Mouse (Mus musculus) heart, embryonic 15.5 days (tissue): Measurements from ENCODE around the gene Rel. TPM values are rescaled to one million over a fixed set of nuclear protein-coding genes. Genes with fewer than 3 reads are reported as not detected.
"Not testable (repeated sequence)": the region's sequence is repeated elsewhere in the genome, so short reads cannot be mapped to it uniquely, and the experiment has no call there.

Source experiments
- ATAC-seq: fragments of 200-750 bp; cut with Nextera tagmentation; replicated peaks from 2 replicates; pipeline ENCODE4 v1.8.0; 2017; ENCODE audit warnings: low read depth, moderate TSS enrichment; ENCODE audit not compliant: insufficient number of reproducible peaks, insufficient read depth, low FRiP score
- H3K27ac ChIP-seq: fragments of 300-500 bp; sonication (generic); 2 replicates; pipeline ENCODE4 v1.5.1; 2015; ENCODE audit warnings: mild to moderate bottlenecking, inconsistent platforms
- H3K27me3 ChIP-seq: fragments of 300-500 bp; sonication (generic); 2 replicates; pipeline ENCODE4 v1.6.1; 2015; ENCODE audit warnings: inconsistent platforms
- H3K36me3 ChIP-seq: fragments of 300-500 bp; sonication (generic); 2 replicates; pipeline ENCODE4 v1.6.1; 2015; ENCODE audit warnings: mild to moderate bottlenecking, inconsistent platforms
- H3K4me1 ChIP-seq: fragments of 300-500 bp; sonication (generic); replicated peaks from 2 replicates; pipeline ENCODE4 v1.6.1; 2015; ENCODE audit warnings: inconsistent platforms
- H3K4me2 ChIP-seq: fragments of 300-500 bp; sonication (generic); 2 replicates; pipeline ENCODE4 v1.6.1; 2015; ENCODE audit warnings: inconsistent platforms, mild to moderate bottlenecking, moderate library complexity
- H3K4me3 ChIP-seq: fragments of 300-500 bp; sonication (generic); 2 replicates; pipeline ENCODE4 v1.5.1; 2015; ENCODE audit warnings: mild to moderate bottlenecking, inconsistent platforms
- H3K9ac ChIP-seq: fragments of 300-500 bp; sonication (generic); 2 replicates; pipeline ENCODE4 v1.6.1; 2015; ENCODE audit warnings: mild to moderate bottlenecking, inconsistent platforms
- H3K9me3 ChIP-seq: fragments of 300-500 bp; sonication (generic); replicated peaks from 2 replicates; pipeline ENCODE4 v1.6.1; 2016; ENCODE audit warnings: inconsistent platforms
- WGBS: fragments of 180-500 bp; shearing (Covaris S2); methylation state at CpG from one replicate; pipeline ENCODE4 v1.1.7; 2015; ENCODE audit warnings: mixed read lengths; 5-methylcytosine and 5-hydroxymethylcytosine counted together
- polyA plus RNA-seq: library from polyadenylated mRNA; unstranded; fragments of >200 nt; fragmentation: Nextera tagmentation; extraction: Ambion mirVana; gene quantifications from 2 replicates; pipeline ENCODE4 v1.2.1, GENCODE M21; 2015

Gene Rel
- polyA plus RNA-seq, result 1.3 and 1.4 TPM in 2 replicates

GRCm38 (mm10) chr11:23770760-23771506 lies at the start of gene Rel:
Rel (minus strand) TSS chr11:23770970.
- H3K4me1 ChIP-seq, result peaks cover 13% of the 10 kb centered on the region
- under 1% methylated on average over 84 of the region's 88 CpGs for WGBS
- H3K4me3 ChIP-seq, result peak within 1 kb of the TSS; percentile 80
- peak within 1 kb of the TSS; percentile 99 for H3K27ac ChIP-seq
- H3K9me3 ChIP-seq, result no peaks in the 10 kb centered on the region
- ATAC-seq, result peak; percentile 91
- no peaks in the 10 kb centered on the region for H3K36me3 ChIP-seq
- peak within 1 kb of the TSS; percentile 82 for H3K9ac ChIP-seq
- H3K4me2 ChIP-seq, result peak within 1 kb of the TSS; percentile 79
- no peaks in the 10 kb centered on the region for H3K27me3 ChIP-seq

- WGBS, result 60% methylated on average over 1 of the region's 1 CpGs
- no peak overlapping the region for H3K4me2 ChIP-seq
- no peak overlapping the region for H3K9ac ChIP-seq
- no peak overlapping the region for H3K4me3 ChIP-seq
- no peak for ATAC-seq
- H3K27me3 ChIP-seq, result no peaks in the 10 kb centered on the region
- H3K4me1 ChIP-seq, result no peaks in the 10 kb centered on the region
- H3K27ac ChIP-seq, result no peak overlapping the region
- no peaks in the 10 kb centered on the region for H3K36me3 ChIP-seq
- no peaks in the 10 kb centered on the region for H3K9me3 ChIP-seq
These were observed 48.0 kb upstream of the Rel start for GRCm38 (mm10) chr11:23818745-23819144.

- 40% methylated on average over 2 of the region's 2 CpGs for WGBS
- ATAC-seq, result no peak
- no peaks in the 10 kb centered on the region for H3K27me3 ChIP-seq
These were observed 40.0 kb upstream of the Rel start for GRCm38 (mm10) chr11:23810741-23811140.

GRCm38 (mm10) chr11:23805716-23806115 lies 34.9 kb upstream of the Rel start:
- no peak for ATAC-seq
- Histone ChIP-seq H3K4me3 (no peak overlapping the region), H3K4me2 (no peak overlapping the region), H3K27ac (no peak overlapping the region), H3K27me3 (no peaks in the 10 kb centered on the region), H3K9me3 (no peaks in the 10 kb centered on the region), H3K9ac (no peak overlapping the region), H3K4me1 (no peaks in the 10 kb centered on the region), H3K36me3 (no peaks in the 10 kb centered on the region)
- WGBS, result 56% methylated on average over 3 of the region's 3 CpGs

More at GRCm38 (mm10) chr11:23810741-23811140, 40.0 kb upstream of the Rel start:
- no peaks in the 10 kb centered on the region for H3K4me1 ChIP-seq
- H3K9me3 ChIP-seq, result no peaks in the 10 kb centered on the region
- no peaks in the 10 kb centered on the region for H3K36me3 ChIP-seq
- H3K27ac ChIP-seq, result no peak overlapping the region
- no peak overlapping the region for H3K9ac ChIP-seq
- H3K4me3 ChIP-seq, result no peak overlapping the region
- H3K4me2 ChIP-seq, result no peak overlapping the region

GRCm38 (mm10) chr11:23803136-23803535 lies 32.4 kb upstream of the Rel start:
- no peak overlapping the region for H3K27ac ChIP-seq
- no peaks in the 10 kb centered on the region for H3K9me3 ChIP-seq
- H3K4me3 ChIP-seq, result no peak overlapping the region
- no peak overlapping the region for H3K4me2 ChIP-seq
- no peaks in the 10 kb centered on the region for H3K27me3 ChIP-seq
- 77% methylated on average over 7 of the region's 7 CpGs for WGBS
- ATAC-seq, result no peak
- H3K4me1 ChIP-seq, result no peaks in the 10 kb centered on the region
- H3K9ac ChIP-seq, result no peak overlapping the region
- H3K36me3 ChIP-seq, result no peaks in the 10 kb centered on the region

GRCm38 (mm10) chr11:23802256-23802655 lies 31.5 kb upstream of the Rel start:
- ATAC-seq, result no peak
- whole genome bisulfite sequencing, result 81% methylated on average over 1 of the region's 1 CpGs
- Histone ChIP-seq H3K27me3 (no peaks in the 10 kb centered on the region), H3K27ac (no peak overlapping the region), H3K36me3 (no peaks in the 10 kb centered on the region), H3K4me2 (no peak overlapping the region), H3K4me1 (no peaks in the 10 kb centered on the region), H3K4me3 (no peak overlapping the region), H3K9me3 (no peaks in the 10 kb centered on the region), H3K9ac (no peak overlapping the region)

- no peak overlapping the region for H3K27ac ChIP-seq
- no peaks in the 10 kb centered on the region for H3K27me3 ChIP-seq
- H3K9ac ChIP-seq, result no peak overlapping the region
- WGBS, result 65% methylated on average over 7 of the region's 7 CpGs
- H3K4me2 ChIP-seq, result no peak overlapping the region
- no peaks in the 10 kb centered on the region for H3K4me1 ChIP-seq
- no peaks in the 10 kb centered on the region for H3K36me3 ChIP-seq
- ATAC-seq, result no peak
- H3K9me3 ChIP-seq, result no peaks in the 10 kb centered on the region
- H3K4me3 ChIP-seq, result no peak overlapping the region
These were observed 31.1 kb upstream of the Rel start for GRCm38 (mm10) chr11:23801851-23802250.

GRCm38 (mm10) chr11:23783677-23784076 lies 12.9 kb upstream of the Rel start:
- not testable (repeated sequence) for H3K36me3 ChIP-seq, H3K4me3 ChIP-seq, H3K27me3 ChIP-seq, H3K9ac ChIP-seq, H3K4me2 ChIP-seq, ATAC-seq, H3K9me3 ChIP-seq, H3K4me1 ChIP-seq, H3K27ac ChIP-seq
- WGBS, result 84% methylated on average over 5 of the region's 5 CpGs

GRCm38 (mm10) chr11:23783085-23783484 lies 12.3 kb upstream of the Rel start:
- H3K4me2 ChIP-seq, result no peak overlapping the region
- 79% methylated on average over 5 of the region's 5 CpGs for WGBS
- H3K9ac ChIP-seq, result no peak overlapping the region
- no peaks in the 10 kb centered on the region for H3K9me3 ChIP-seq
- no peaks in the 10 kb centered on the region for H3K4me1 ChIP-seq
- ATAC-seq, result no peak
- H3K4me3 ChIP-seq, result no peak overlapping the region
- no peaks in the 10 kb centered on the region for H3K36me3 ChIP-seq
- H3K27me3 ChIP-seq, result no peaks in the 10 kb centered on the region
- no peak overlapping the region for H3K27ac ChIP-seq

- no peak overlapping the region for H3K4me2 ChIP-seq
- H3K9ac ChIP-seq, result no peak overlapping the region
- WGBS, result 69% methylated on average over 3 of the region's 3 CpGs
These were observed 11.3 kb upstream of the Rel start for GRCm38 (mm10) chr11:23782038-23782437.

GRCm38 (mm10) chr11:23778787-23779201 lies 8.0 kb upstream of the Rel start:
- H3K4me2 ChIP-seq, result no peak overlapping the region
- ATAC-seq, result no peak
- H3K36me3 ChIP-seq, result no peaks in the 10 kb centered on the region
- H3K9ac ChIP-seq, result no peak overlapping the region
- H3K9me3 ChIP-seq, result no peaks in the 10 kb centered on the region
- no peak overlapping the region for H3K27ac ChIP-seq
- H3K4me3 ChIP-seq, result no peak overlapping the region
- no peaks in the 10 kb centered on the region for H3K27me3 ChIP-seq
- WGBS, result 87% methylated on average over 8 of the region's 8 CpGs
- H3K4me1 ChIP-seq, result no peaks in the 10 kb centered on the region

More at GRCm38 (mm10) chr11:23782038-23782437, 11.3 kb upstream of the Rel start:
- H3K27ac ChIP-seq, result no peak overlapping the region
- ATAC-seq, result no peak
- H3K36me3 ChIP-seq, result no peaks in the 10 kb centered on the region
- H3K4me1 ChIP-seq, result no peaks in the 10 kb centered on the region
- no peaks in the 10 kb centered on the region for H3K9me3 ChIP-seq
- no peak overlapping the region for H3K4me3 ChIP-seq
- no peaks in the 10 kb centered on the region for H3K27me3 ChIP-seq

- no peak for ATAC-seq
- H3K36me3 ChIP-seq, result no peaks in the 10 kb centered on the region
- peak overlapping the region; percentile 49 for H3K27ac ChIP-seq
- no peak overlapping the region for H3K4me2 ChIP-seq
- no peaks in the 10 kb centered on the region for H3K27me3 ChIP-seq
- H3K4me3 ChIP-seq, result no peak overlapping the region
- 17% methylated on average over 1 of the region's 1 CpGs for WGBS
- H3K9ac ChIP-seq, result no peak overlapping the region
- peaks cover 13% of the 10 kb centered on the region for H3K4me1 ChIP-seq
- H3K9me3 ChIP-seq, result no peaks in the 10 kb centered on the region
These were observed 1.7 kb upstream of the Rel start for GRCm38 (mm10) chr11:23772471-23772870.
